Mouse (Mus musculus): ENCODE results near the gene Txn1. TPM values are rescaled to one million over a fixed set of nuclear protein-coding genes. Genes with fewer than 3 reads are reported as not detected.

Txn1 gene
- polyA plus RNA-seq, 1 experiment from 2014 or later, result 231 TPM

DNA sequence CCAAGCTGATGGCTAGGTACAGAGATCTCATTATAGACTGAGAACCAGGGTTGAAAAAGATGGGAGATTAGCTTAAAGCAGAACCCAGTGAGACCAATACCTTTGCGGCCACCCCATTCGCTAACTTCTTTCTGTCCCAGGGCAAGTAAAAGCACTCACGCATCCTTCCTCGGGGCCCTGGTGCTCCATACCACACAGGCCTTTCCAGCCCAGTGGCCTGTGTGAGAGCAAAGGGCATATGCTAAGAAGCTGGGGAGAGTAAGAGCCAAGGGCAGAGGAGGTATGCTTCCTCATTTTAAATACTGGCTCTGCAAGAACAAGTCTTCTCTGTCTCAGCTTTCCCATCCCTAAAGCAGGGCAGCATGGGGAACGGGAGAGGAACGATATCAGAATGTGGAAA is 6.3 kb downstream of the Txn1 start:
- peaks cover 27% of the 10 kb centered on the region for H3K4me1 ChIP-seq (ENCODE audit: insufficient read depth)
- DNase-seq, result no peak
- no peak overlapping the region for H3K9ac ChIP-seq (replicated peaks)
- H3K27me3 ChIP-seq (ENCODE audit: insufficient read depth, low read length), result no peaks in the 10 kb centered on the region
- ATAC-seq, result no peak
- H3K9me3 ChIP-seq (ENCODE audit: low read length), result 0 out of 2 replicates have a peak, but pooled peaks cover 3% of the 10 kb centered on the region
- no peak overlapping the region for H3K4me3 ChIP-seq (ENCODE audit: low read depth, low read length)
- WGBS (ENCODE audit: insufficient replicate concordance), result 93% methylated on average over 6 of the region's 6 CpGs
- no peak overlapping the region for H3K4me2 ChIP-seq (ENCODE audit: low read depth, low read length)
- peaks cover 54% of the 10 kb centered on the region for H3K36me3 ChIP-seq (replicated peaks; ENCODE audit: insufficient read depth, low read length)
- H3K27ac ChIP-seq (ENCODE audit: low read depth), result no peak overlapping the region
- no peak for TF ChIP-seq CTCF (IDR thresholded peaks at IDR 0.05; ENCODE audit: low read depth)
- TF ChIP-seq EP300 (IDR thresholded peaks at IDR 0.05; ENCODE audit: low read depth), result no peak

DNA sequence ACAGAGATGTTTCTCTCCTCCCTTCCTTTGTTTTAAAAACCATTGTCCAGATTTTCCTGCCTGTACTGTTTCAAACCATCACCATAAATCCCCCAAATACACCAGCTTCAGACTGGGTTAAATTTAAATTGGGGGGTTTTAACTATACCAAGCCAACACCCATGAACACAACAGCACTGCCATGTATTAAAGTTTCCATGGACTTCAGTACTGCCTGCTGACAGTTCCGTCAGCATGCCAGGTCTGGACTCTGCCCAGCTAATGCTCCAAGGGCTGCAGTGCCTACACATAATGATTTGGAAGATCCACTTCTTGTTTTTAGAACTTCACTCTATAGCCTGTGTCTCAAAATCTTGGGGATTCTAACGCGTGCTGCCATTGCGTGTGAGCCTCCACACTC is 8.7 kb downstream of the Txn1 start:
- Histone ChIP-seq H3K4me3 (ENCODE audit: low read depth, low read length) (no peak overlapping the region), H3K36me3 (replicated peaks; ENCODE audit: insufficient read depth, low read length) (peaks cover 68% of the 10 kb centered on the region), H3K4me2 (ENCODE audit: low read depth, low read length) (no peak overlapping the region), H3K27ac (ENCODE audit: low read depth) (0 out of 2 replicates have a peak overlapping the region, but pooled peaks have one; percentile 19), H3K4me1 (ENCODE audit: insufficient read depth) (peaks cover 9% of the 10 kb centered on the region), H3K9me3 (ENCODE audit: low read length) (0 out of 2 replicates have a peak, but pooled peaks cover 3% of the 10 kb centered on the region), H3K27me3 (ENCODE audit: insufficient read depth, low read length) (no peaks in the 10 kb centered on the region), H3K9ac (replicated peaks) (no peak overlapping the region)
- ATAC-seq, result no peak
- no peak for TF ChIP-seq EP300 (IDR thresholded peaks at IDR 0.05; ENCODE audit: low read depth)
- TF ChIP-seq CTCF (IDR thresholded peaks at IDR 0.05; ENCODE audit: low read depth), result no peak
- DNase-seq, result no peak
- 93% methylated on average over 4 of the region's 4 CpGs for WGBS (ENCODE audit: insufficient replicate concordance)

DNA sequence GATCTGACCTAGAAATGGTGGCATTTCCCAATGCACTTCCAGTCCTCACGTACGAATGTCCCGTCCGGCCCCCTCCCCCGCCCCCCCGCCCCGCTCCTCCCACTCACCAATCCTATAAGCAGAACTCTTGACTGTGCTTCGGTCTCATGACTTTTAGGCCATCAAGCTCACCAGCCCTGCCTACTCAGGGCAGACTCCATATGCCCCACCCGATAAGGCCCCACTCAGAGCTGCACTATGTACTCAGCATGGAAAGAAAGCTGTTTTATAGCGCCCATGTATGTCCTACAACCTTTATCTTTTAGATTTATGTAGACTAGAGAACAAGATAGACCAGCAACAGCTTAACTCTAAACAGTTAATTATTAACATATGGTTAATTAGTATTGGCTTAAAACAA is 9.2 kb downstream of the Txn1 start:
- Histone ChIP-seq H3K27ac (ENCODE audit: low read depth) (0 out of 2 replicates have a peak overlapping the region, but pooled peaks have one; percentile 19), H3K9ac (replicated peaks) (no peak overlapping the region), H3K9me3 (ENCODE audit: low read length) (0 out of 2 replicates have a peak, but pooled peaks cover 3% of the 10 kb centered on the region), H3K36me3 (replicated peaks; ENCODE audit: insufficient read depth, low read length) (peaks cover 68% of the 10 kb centered on the region), H3K27me3 (ENCODE audit: insufficient read depth, low read length) (no peaks in the 10 kb centered on the region), H3K4me2 (ENCODE audit: low read depth, low read length) (no peak overlapping the region), H3K4me3 (ENCODE audit: low read depth, low read length) (no peak overlapping the region), H3K4me1 (ENCODE audit: insufficient read depth) (peaks cover 5% of the 10 kb centered on the region)
- DNase-seq, result no peak
- no peak for TF ChIP-seq EP300 (IDR thresholded peaks at IDR 0.05; ENCODE audit: low read depth)
- TF ChIP-seq CTCF (IDR thresholded peaks at IDR 0.05; ENCODE audit: low read depth), result no peak
- ATAC-seq, result peak; percentile 61
- WGBS (ENCODE audit: insufficient replicate concordance), result 68% methylated on average over 10 of the region's 10 CpGs

DNA sequence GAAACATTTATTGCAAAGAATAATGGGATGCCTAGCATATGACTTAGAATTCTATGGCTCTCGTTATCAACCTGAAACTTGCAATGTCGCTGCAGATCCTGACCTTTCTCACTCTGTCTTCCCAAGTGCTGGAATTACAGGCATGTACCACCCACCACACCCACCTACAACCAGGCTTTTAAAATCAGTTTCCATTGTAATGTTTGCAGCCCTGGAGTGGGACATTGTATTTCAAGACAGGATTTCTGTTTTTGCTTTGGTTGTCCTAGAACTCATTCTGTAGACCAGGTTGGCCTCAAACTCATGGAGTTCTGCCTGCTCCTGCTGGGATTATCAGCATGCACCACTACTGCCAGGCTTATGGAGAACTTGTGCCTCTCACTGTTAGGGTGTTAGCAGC is 13.3 kb downstream of the Txn1 start:
- 84% methylated on average over 2 of the region's 2 CpGs for WGBS (ENCODE audit: insufficient replicate concordance)
- no peaks in the 10 kb centered on the region for H3K27me3 ChIP-seq (ENCODE audit: insufficient read depth, low read length)
- H3K9me3 ChIP-seq (ENCODE audit: low read length), result no peaks in the 10 kb centered on the region
- H3K4me1 ChIP-seq (ENCODE audit: insufficient read depth), result no peaks in the 10 kb centered on the region; the same call in 1 of the 2 replicates
- no peak overlapping the region for H3K27ac ChIP-seq (ENCODE audit: low read depth)
- H3K4me2 ChIP-seq (ENCODE audit: low read depth, low read length), result no peak overlapping the region
- ATAC-seq (no peak), DNase-seq (no peak)
- peaks cover 29% of the 10 kb centered on the region for H3K36me3 ChIP-seq (replicated peaks; ENCODE audit: insufficient read depth, low read length)
- TF ChIP-seq EP300 (IDR thresholded peaks at IDR 0.05; ENCODE audit: low read depth) (no peak), CTCF (IDR thresholded peaks at IDR 0.05; ENCODE audit: low read depth) (no peak)
- H3K9ac ChIP-seq (replicated peaks), result no peak overlapping the region
- H3K4me3 ChIP-seq (ENCODE audit: low read depth, low read length), result no peak overlapping the region

DNA sequence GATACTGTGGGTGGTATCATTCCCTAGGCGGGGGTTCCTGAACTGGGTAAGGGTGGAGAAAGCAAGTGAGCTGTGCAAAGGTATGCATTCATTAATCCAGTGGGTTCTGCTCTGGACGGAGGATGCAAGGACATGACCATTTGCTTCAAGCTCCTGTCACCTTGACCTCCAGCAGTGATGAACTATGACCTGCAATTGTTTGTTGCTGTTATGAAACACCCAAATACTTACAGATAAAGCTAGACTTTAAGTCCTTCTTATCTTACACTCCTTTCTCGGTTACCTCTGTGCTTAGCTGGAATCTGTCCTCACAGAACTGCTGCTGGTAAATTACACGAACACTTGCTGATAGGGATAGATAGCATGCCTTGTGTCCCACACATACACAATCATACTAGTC is 15.6 kb downstream of the Txn1 start:
- TF ChIP-seq EP300 (IDR thresholded peaks at IDR 0.05; ENCODE audit: low read depth) (no peak), CTCF (IDR thresholded peaks at IDR 0.05; ENCODE audit: low read depth) (no peak)
- Histone ChIP-seq H3K27me3 (ENCODE audit: insufficient read depth, low read length) (no peaks in the 10 kb centered on the region), H3K4me3 (ENCODE audit: low read depth, low read length) (no peak overlapping the region), H3K4me2 (ENCODE audit: low read depth, low read length) (no peak overlapping the region), H3K9me3 (ENCODE audit: low read length) (no peaks in the 10 kb centered on the region), H3K4me1 (ENCODE audit: insufficient read depth) (no peaks in the 10 kb centered on the region), H3K27ac (ENCODE audit: low read depth) (no peak overlapping the region), H3K9ac (replicated peaks) (no peak overlapping the region), H3K36me3 (replicated peaks; ENCODE audit: insufficient read depth, low read length) (peaks cover 16% of the 10 kb centered on the region)
- no peak for DNase-seq
- WGBS (ENCODE audit: insufficient replicate concordance), result 71% methylated on average over 4 of the region's 4 CpGs
- ATAC-seq, result no peak

DNA sequence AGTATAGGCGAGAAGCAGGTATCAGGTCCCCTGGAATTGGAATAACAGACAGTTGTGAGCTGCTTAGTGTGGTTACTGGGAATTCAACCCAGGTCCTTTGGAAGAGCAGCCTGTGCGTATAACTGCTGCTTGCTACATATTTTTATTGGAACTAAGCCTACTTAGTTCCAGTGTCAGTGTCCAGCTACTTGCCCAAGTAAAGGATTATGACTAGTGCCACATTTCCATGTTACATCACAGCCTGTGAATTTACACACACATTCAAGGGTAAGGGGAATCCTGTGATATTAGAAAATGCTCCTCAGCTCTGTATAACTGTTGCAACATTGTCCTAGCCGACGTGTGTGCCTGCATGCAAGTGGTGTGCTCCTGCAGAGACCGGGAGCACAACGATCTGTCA is 18.9 kb downstream of the Txn1 start:
- 78% methylated on average over 6 of the region's 6 CpGs for WGBS (ENCODE audit: insufficient replicate concordance)
- H3K36me3 ChIP-seq (replicated peaks; ENCODE audit: insufficient read depth, low read length), result no peaks in the 10 kb centered on the region
- H3K27ac ChIP-seq (ENCODE audit: low read depth), result no peak overlapping the region
- no peak overlapping the region for H3K9ac ChIP-seq (replicated peaks)
- ATAC-seq, result no peak
- H3K9me3 ChIP-seq (ENCODE audit: low read length), result no peaks in the 10 kb centered on the region
- no peaks in the 10 kb centered on the region for H3K4me1 ChIP-seq (ENCODE audit: insufficient read depth)
- no peak overlapping the region for H3K4me2 ChIP-seq (ENCODE audit: low read depth, low read length)
- DNase-seq, result no peak
- TF ChIP-seq EP300 (IDR thresholded peaks at IDR 0.05; ENCODE audit: low read depth), result no peak
- no peak for TF ChIP-seq CTCF (IDR thresholded peaks at IDR 0.05; ENCODE audit: low read depth)
- no peaks in the 10 kb centered on the region for H3K27me3 ChIP-seq (ENCODE audit: insufficient read depth, low read length)
- H3K4me3 ChIP-seq (ENCODE audit: low read depth, low read length), result no peak overlapping the region

DNA sequence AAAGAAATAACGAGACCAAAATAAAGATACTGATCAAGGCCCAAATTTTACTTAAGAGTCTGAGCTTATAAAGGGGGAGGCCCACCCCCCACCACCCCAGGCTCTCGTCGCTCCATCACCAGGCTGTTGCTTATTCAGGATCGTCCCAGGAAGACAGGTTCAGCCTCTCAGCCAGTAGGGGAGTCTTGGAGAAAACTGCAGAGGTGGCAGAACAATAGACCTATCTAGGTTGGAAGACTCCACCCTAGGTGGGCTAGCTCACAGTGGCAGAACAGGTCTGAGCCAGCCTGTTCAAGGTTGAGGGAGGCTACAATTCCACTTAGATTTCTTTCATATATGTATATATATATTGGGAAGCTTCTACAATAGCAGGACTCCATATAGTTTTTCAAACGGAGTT is 22.0 kb downstream of the Txn1 start:
- Histone ChIP-seq H3K4me2 (ENCODE audit: low read depth, low read length) (no peak overlapping the region), H3K27me3 (ENCODE audit: insufficient read depth, low read length) (no peaks in the 10 kb centered on the region), H3K4me3 (ENCODE audit: low read depth, low read length) (no peak overlapping the region), H3K4me1 (ENCODE audit: insufficient read depth) (peaks cover 6% of the 10 kb centered on the region; the same call in 1 of the 2 replicates), H3K9me3 (ENCODE audit: low read length) (no peaks in the 10 kb centered on the region), H3K27ac (ENCODE audit: low read depth) (no peak overlapping the region), H3K9ac (replicated peaks) (no peak overlapping the region), H3K36me3 (replicated peaks; ENCODE audit: insufficient read depth, low read length) (no peaks in the 10 kb centered on the region)
- WGBS (ENCODE audit: insufficient replicate concordance), result 61% methylated on average over 5 of the region's 5 CpGs
- TF ChIP-seq CTCF (IDR thresholded peaks at IDR 0.05; ENCODE audit: low read depth) (no peak), EP300 (IDR thresholded peaks at IDR 0.05; ENCODE audit: low read depth) (no peak)
- DNase-seq (no peak), ATAC-seq (no peak)

All from liver, postnatal 0 days (tissue).